Mouse (Mus musculus): ENCODE measurements around the gene Chd1l.

GRCm38 (mm10) chr3:97512296-97512695 lies 97.7 kb downstream of the Chd1l start:
- TF ChIP-seq POLR2A (IDR thresholded peaks at IDR 0.05; ENCODE audit: borderline replicate concordance, control insufficient read depth, low read depth, low read length), result no peak
- no peak for TF ChIP-seq CTCF (IDR thresholded peaks at IDR 0.05; ENCODE audit: control insufficient read depth, insufficient read depth, low read length)
